Mouse (Mus musculus) MEL-GATA-1-ER (cell line): ENCODE results near the gene Miga2.
"Not testable (repeated sequence)": the region's sequence is repeated elsewhere in the genome, so short reads cannot be mapped to it uniquely, and the experiment has no call there.

Experiments used
- DNase-seq: peaks from one replicate; pipeline ENCODE4 v3.0.0-alpha.2; 2012; ENCODE audit warnings: low read depth; ENCODE audit errors: extremely low read depth

The Miga2 gene

GRCm38 (mm10) chr2:30397986-30398512 is 34.0 kb downstream of the Miga2 start:
- DNase-seq: no peak

- no peak for DNase-seq
Observed at GRCm38 (mm10) chr2:30399191-30400171, 35.4 kb downstream of the Miga2 start.

GRCm38 (mm10) chr2:30401581-30401980 is 37.5 kb downstream of the Miga2 start:
- no peak for DNase-seq

- DNase-seq: no peak
Observed at GRCm38 (mm10) chr2:30402351-30402826, 38.4 kb downstream of the Miga2 start.

- DNase-seq: no peak
Observed at GRCm38 (mm10) chr2:30402843-30403242, 38.8 kb downstream of the Miga2 start.

GRCm38 (mm10) chr2:30403870-30404269 is 39.8 kb downstream of the Miga2 start:
- DNase-seq: no peak

- no peak for DNase-seq
Observed at GRCm38 (mm10) chr2:30407221-30407620, 43.2 kb downstream of the Miga2 start.

- no peak for DNase-seq
Observed at GRCm38 (mm10) chr2:30407778-30408177, 43.7 kb downstream of the Miga2 start.

- DNase-seq: no peak
Observed at GRCm38 (mm10) chr2:30408452-30409100, 44.5 kb downstream of the Miga2 start.

GRCm38 (mm10) chr2:30409454-30410176 is 45.6 kb downstream of the Miga2 start:
- no peak for DNase-seq

- DNase-seq: no peak
Observed at GRCm38 (mm10) chr2:30413038-30413973, 49.3 kb downstream of the Miga2 start.

GRCm38 (mm10) chr2:30414101-30414500 is 50.1 kb downstream of the Miga2 start:
- DNase-seq: no peak

- peak; percentile 8 for DNase-seq
Observed at GRCm38 (mm10) chr2:30414681-30415080, 50.6 kb downstream of the Miga2 start.

- DNase-seq: peak; percentile 70
Observed at GRCm38 (mm10) chr2:30415157-30415935, 51.3 kb downstream of the Miga2 start, which contains the start of gene Crat. Gene Crat (minus strand): TSS chr2:30415813.

- DNase-seq: peak; percentile 55
Observed at GRCm38 (mm10) chr2:30415936-30416648, 52.1 kb downstream of the Miga2 start, which contains the start of gene Ptpa. Gene Ptpa (plus strand): TSS chr2:30416039.

- DNase-seq: peak; percentile 23
Observed at GRCm38 (mm10) chr2:30416649-30416965, 52.6 kb downstream of the Miga2 start.

- DNase-seq: not testable (repeated sequence)
Observed at GRCm38 (mm10) chr2:30417154-30417553, 53.1 kb downstream of the Miga2 start.

- DNase-seq: peak; percentile 41
Observed at GRCm38 (mm10) chr2:30417595-30418165, 53.6 kb downstream of the Miga2 start.
